Mouse (Mus musculus): ENCODE measurements around the gene Olfm1.

The Olfm1 gene

GRCm38 (mm10) chr2:28204677-28205466, 12.1 kb downstream of the Olfm1 start:
- no peak for DNase-seq (ENCODE audit: low read depth, low spot score)

- DNase-seq (ENCODE audit: low read depth, low spot score): no peak
Observed at GRCm38 (mm10) chr2:28205467-28205805, 12.6 kb downstream of the Olfm1 start.

GRCm38 (mm10) chr2:28205870-28206421, 13.2 kb downstream of the Olfm1 start:
- no peak for DNase-seq (ENCODE audit: low read depth, low spot score)

- DNase-seq (ENCODE audit: low read depth, low spot score): no peak
Observed at GRCm38 (mm10) chr2:28206472-28206871, 13.7 kb downstream of the Olfm1 start.

- no peak for DNase-seq (ENCODE audit: low read depth, low spot score)
Observed at GRCm38 (mm10) chr2:28207200-28207750, 14.5 kb downstream of the Olfm1 start.

GRCm38 (mm10) chr2:28208130-28208745, 15.4 kb downstream of the Olfm1 start:
- no peak for DNase-seq (ENCODE audit: low read depth, low spot score)

GRCm38 (mm10) chr2:28209211-28209610, 16.4 kb downstream of the Olfm1 start:
- DNase-seq (ENCODE audit: low read depth, low spot score): no peak

- no peak for DNase-seq (ENCODE audit: low read depth, low spot score)
Observed at GRCm38 (mm10) chr2:28209653-28210052, 16.9 kb downstream of the Olfm1 start.

GRCm38 (mm10) chr2:28210273-28210672, 17.5 kb downstream of the Olfm1 start:
- DNase-seq (ENCODE audit: low read depth, low spot score): no peak

GRCm38 (mm10) chr2:28211531-28212281, 18.9 kb downstream of the Olfm1 start:
- no peak for DNase-seq (ENCODE audit: low read depth, low spot score)

- DNase-seq (ENCODE audit: low read depth, low spot score): no peak
Observed at GRCm38 (mm10) chr2:28212911-28213310, 20.1 kb downstream of the Olfm1 start.

GRCm38 (mm10) chr2:28216211-28216775, 23.5 kb downstream of the Olfm1 start:
- DNase-seq (ENCODE audit: low read depth, low spot score): no peak

GRCm38 (mm10) chr2:28217783-28218182, 25.0 kb downstream of the Olfm1 start:
- DNase-seq (ENCODE audit: low read depth, low spot score): no peak

- DNase-seq (ENCODE audit: low read depth, low spot score): no peak
Observed at GRCm38 (mm10) chr2:28218651-28219356, 26.0 kb downstream of the Olfm1 start.

GRCm38 (mm10) chr2:28219625-28220024, 26.8 kb downstream of the Olfm1 start:
- DNase-seq (ENCODE audit: low read depth, low spot score): no peak

GRCm38 (mm10) chr2:28221803-28222202, 29.0 kb downstream of the Olfm1 start:
- DNase-seq (ENCODE audit: low read depth, low spot score): no peak

GRCm38 (mm10) chr2:28224819-28225218, 32.0 kb downstream of the Olfm1 start:
- DNase-seq (ENCODE audit: low read depth, low spot score): no peak

- no peak for DNase-seq (ENCODE audit: low read depth, low spot score)
Observed at GRCm38 (mm10) chr2:28225906-28226305, 33.1 kb downstream of the Olfm1 start.

- no peak for DNase-seq (ENCODE audit: low read depth, low spot score)
Observed at GRCm38 (mm10) chr2:28226971-28227370, 34.2 kb downstream of the Olfm1 start.

- DNase-seq (ENCODE audit: low read depth, low spot score): no peak
Observed at GRCm38 (mm10) chr2:28227589-28228191, 34.9 kb downstream of the Olfm1 start.

- DNase-seq (ENCODE audit: low read depth, low spot score): no peak
Observed at GRCm38 (mm10) chr2:28228364-28228763, 35.6 kb downstream of the Olfm1 start.

Data from A20 (cell line).